Mouse (Mus musculus) CD4-positive, CD25-positive, alpha-beta regulatory T cell, adult 9 weeks (primary cell): ENCODE data around the gene Rab24. TPM values are rescaled to one million over a fixed set of nuclear protein-coding genes. Genes with fewer than 3 reads are reported as not detected.

ENCODE experiments used
- polyA plus RNA-seq: library from polyadenylated mRNA; unstranded; fragments of 100-300 nt; shearing (Covaris generic); gene quantifications from one replicate; pipeline ENCODE4 v1.2.1, GENCODE M21; 2017

Rab24 gene
- 12.5 TPM for polyA plus RNA-seq

DNA sequence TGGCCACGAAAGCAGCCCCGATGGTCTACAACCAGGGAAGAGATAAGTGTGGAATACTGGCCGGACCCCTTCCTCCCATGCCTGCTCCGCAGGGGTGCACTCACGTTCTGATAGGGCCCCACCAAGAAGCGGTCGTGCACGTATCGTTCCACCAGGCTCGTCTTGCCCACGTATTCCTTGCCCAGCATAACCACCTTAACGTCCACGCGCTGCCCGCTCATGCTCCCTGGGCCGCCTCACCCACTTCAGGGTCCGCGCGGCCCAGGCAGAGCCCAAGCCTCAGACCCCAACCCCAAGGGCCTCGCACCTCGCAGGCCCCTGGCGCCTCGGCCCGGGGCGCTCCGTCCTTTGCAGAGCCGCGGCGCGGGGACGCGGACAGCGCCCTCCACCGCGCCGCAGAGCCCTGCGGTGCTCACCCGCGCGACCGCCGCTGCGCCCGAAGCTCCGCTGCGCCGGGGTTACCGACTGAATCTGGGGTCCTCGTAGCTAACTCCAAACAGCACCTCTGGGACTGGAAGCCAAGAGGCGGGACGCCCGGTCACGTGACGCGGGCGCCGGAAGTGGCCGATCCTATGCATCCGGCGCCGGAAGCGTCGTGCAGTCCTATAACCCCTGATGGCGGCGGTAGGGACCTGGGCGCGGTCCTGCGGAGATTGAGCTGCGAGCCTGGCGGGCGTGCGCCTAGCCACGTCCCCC, at the start of gene Rab24:
Gene Rab24, minus strand, starts transcription at position 513 of the 696 bp plus-strand sequence.

DNA sequence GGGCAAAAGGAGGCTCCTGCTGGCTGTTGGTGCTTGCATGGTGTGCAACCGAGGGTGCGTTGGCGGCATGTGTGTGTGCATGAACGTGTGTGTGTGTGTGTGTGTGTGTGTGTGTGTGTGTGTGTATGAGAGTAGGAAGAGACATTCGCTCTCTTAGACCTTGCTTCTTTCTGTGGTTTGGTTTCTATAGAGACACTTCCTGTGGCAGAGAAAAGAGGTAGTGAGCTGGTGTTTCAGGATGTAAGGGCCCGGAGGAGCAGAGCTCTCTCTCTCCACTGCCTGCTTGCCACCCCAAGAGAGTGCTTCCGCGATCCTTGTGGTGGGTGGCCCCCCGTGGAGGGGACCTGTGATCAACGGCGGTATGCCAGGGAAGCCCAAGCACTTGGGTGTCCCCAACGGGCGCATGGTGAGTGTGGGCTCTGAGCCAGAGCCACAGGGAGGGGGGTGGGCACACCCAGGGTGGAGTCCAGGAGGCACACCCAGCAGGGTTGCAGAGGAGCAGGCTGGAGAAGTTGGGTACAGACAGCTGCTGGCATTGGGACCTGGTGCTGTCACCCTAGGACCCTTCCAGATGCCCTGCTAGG, 47.9 kb upstream of the Rab24 start, which contains the start of gene Rgs14:
Gene Rgs14, plus strand, starts transcription at position 202 of the 584 bp plus-strand sequence.

DNA sequence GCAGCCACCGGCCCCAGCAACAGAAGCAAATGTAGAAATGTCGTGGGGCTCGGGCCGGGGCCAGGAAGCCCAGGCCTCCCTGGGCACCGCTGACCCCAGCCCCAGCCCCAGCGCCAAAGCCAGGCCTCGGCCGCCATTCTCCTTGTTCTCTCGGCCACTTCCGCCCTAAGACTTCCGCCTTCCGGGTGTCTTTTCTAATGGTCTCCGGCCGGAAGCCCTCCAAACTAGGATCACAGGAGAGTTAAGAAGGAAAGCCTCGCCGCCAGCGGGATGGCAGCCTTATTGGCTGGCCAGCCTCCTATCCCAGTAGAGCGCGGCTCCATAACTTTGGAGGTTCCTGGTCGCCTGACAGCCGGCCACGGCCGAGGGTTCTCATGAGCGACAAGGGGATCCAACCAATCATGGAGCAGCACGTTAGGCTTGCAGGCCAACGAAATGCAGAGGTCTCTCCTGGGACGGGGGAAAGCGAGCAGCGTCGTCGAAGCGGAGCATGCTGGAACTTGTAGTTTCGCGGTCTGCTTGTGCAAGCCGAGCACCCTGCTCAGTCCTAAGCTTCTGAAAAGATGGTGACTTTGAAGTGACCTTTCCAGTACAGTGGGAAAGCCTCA, 40.8 kb upstream of the Rab24 start, which contains the start of gene Lman2:
Gene Lman2, minus strand, starts transcription at position 331 of the 608 bp plus-strand sequence.

DNA sequence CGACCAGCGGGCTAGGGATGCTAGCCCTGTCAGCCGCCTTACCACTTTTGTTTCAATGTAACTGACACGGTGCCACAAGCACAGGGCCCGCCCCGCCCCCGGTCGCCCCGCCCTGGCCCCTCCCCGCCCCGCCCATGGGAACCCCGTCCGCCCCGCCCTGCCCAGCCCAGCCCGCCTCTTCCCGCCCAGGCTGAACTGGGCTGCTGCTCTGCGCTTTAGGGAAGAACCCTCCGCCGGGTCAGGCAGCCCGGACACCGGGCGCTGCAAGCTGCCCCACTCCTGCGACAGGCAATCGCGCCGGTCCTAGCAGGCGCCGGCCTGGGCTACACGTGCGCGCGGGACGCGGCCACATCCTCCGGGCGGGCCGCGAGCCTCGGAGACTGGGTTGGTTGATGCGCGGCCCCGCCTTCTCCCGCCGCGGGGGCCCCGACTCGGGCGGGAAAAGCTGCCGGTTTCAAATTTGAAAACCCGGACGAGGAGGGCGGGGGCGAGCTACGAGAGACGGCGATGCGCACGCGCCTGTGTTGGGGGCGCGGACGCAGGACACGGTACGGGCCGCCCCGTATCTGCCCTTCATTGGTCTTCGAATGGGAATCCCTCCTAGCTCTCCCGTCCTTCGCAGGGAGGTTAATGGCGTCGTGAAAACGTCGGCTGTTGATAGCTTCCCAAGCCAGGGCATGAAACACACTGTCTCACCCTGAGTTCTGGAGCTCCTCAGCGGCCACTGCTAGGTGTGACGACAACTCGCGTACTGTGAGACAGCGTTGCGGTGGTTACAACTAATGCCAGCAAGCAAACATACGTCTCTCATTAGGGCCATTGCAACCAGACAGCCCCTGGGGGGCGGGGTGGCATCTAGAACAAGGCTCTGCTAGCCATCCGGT, 8.2 kb upstream of the Rab24 start, which contains the start of gene Mxd3:
Gene Mxd3, minus strand, starts transcription at position 141 of the 884 bp plus-strand sequence.

DNA sequence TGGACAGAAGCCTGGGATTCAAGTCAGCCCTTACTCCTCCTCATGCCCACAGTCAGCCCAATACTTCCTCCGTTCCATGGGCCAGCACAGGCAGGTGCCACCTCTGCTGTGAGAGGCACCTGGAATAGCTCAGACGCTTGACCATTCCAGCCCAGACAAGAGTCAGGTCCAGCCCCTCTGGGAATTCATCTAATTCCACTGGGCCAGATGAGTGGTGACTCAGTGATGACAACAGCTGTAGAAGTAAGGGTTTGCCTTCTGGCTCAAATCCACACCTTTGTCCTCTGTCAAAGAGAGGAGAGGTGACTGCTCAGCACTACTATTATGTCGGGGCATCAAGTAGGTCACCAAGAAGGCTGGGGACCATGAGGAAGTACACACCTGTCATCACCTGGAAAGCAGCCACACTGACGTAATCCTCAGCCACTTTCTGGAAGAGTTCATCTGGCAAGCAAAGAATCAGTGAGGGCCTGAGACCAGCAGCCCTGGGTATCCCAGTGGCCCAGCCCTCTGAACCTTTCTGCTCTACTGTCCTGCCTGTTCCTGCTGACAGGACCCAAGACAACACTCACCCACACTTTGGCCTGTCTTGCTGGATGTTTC, 1.7 kb downstream of the Rab24 start, which contains the start of gene Prelid1:
Gene Prelid1, plus strand, starts transcription at position 570 of the 603 bp plus-strand sequence.

Other genes starting within 250 kb of the Rab24 start
- gene Uimc1, start 221.6 kb downstream of the Rab24 start, polyA plus RNA-seq: 79.3 TPM
- 37.3 TPM for gene Zfp346, start 216.6 kb downstream of the Rab24 start, polyA plus RNA-seq
- not detected for gene Gm17617, start 188.4 kb downstream of the Rab24 start, polyA plus RNA-seq
- gene Fgfr4, start 169.3 kb downstream of the Rab24 start, polyA plus RNA-seq: not detected
- gene Nsd1, start 112.2 kb downstream of the Rab24 start, polyA plus RNA-seq: 101 TPM
- 473 TPM for gene Prelid1, start 1.4 kb downstream of the Rab24 start, polyA plus RNA-seq
- 3.9 TPM for gene Mxd3, start 7.9 kb upstream of the Rab24 start, polyA plus RNA-seq
- gene Lman2, start 40.8 kb upstream of the Rab24 start, polyA plus RNA-seq: 192 TPM
- gene Rgs14, start 47.8 kb upstream of the Rab24 start, polyA plus RNA-seq: 159 TPM
- not detected for gene Slc34a1, start 76.2 kb upstream of the Rab24 start, polyA plus RNA-seq
- not detected for gene Pfn3, start 93.3 kb upstream of the Rab24 start, polyA plus RNA-seq
- gene F12, start 104.8 kb upstream of the Rab24 start, polyA plus RNA-seq: 0.41 TPM
- 21.6 TPM for gene Grk6, start 123.1 kb upstream of the Rab24 start, polyA plus RNA-seq
- 0.27 TPM for gene Prr7, start 142.3 kb upstream of the Rab24 start, polyA plus RNA-seq
- not detected for gene Dbn1, start 166.2 kb upstream of the Rab24 start, polyA plus RNA-seq
- 16.3 TPM for gene Pdlim7, start 191.7 kb upstream of the Rab24 start, polyA plus RNA-seq
- gene Dok3, start 207.3 kb upstream of the Rab24 start, polyA plus RNA-seq: 2.0 TPM
- 86.5 TPM for gene Ddx41, start 214.7 kb upstream of the Rab24 start, polyA plus RNA-seq
- 24.6 TPM for gene Fam193b, start 249.2 kb upstream of the Rab24 start, polyA plus RNA-seq